Mouse (Mus musculus) thymus, adult 2 months (tissue): ENCODE data around the gene Tpmt. TPM values are rescaled to one million over a fixed set of nuclear protein-coding genes. Genes with fewer than 3 reads are reported as not detected.
A peak's percentile ranks its signal among the peaks of the same experiment; 100 is the strongest.

Experiments
- DNase-seq: peaks from one replicate; pipeline ENCODE4 v3.0.0; 2021
- H3K27ac ChIP-seq: fragments of 200-500 bp; 2 replicates; pipeline ENCODE4 v1.5.1; 2012; ENCODE audit warnings: low read length, control low read depth; ENCODE audit not compliant: control insufficient read depth, insufficient read depth
- H3K27me3 ChIP-seq: fragments of 200-500 bp; 2 replicates; pipeline ENCODE4 v1.6.1; 2012; ENCODE audit warnings: mild to moderate bottlenecking, low read length, moderate library complexity, mixed read lengths; ENCODE audit not compliant: control insufficient read depth, insufficient read depth
- H3K36me3 ChIP-seq: fragments of 200-500 bp; 2 replicates; pipeline ENCODE4 v1.6.1; 2012; ENCODE audit warnings: mild to moderate bottlenecking, low read length, moderate library complexity; ENCODE audit not compliant: control insufficient read depth, insufficient read depth
- H3K4me1 ChIP-seq: fragments of 200-500 bp; replicated peaks from 2 replicates; pipeline ENCODE4 v1.6.1; 2012; ENCODE audit warnings: low read length; ENCODE audit not compliant: control insufficient read depth, insufficient read depth
- H3K4me3 ChIP-seq: fragments of 200-500 bp; 2 replicates; pipeline ENCODE4 v1.5.1; 2012; ENCODE audit warnings: mild to moderate bottlenecking, low read length, control low read depth, moderate library complexity; ENCODE audit not compliant: control insufficient read depth, insufficient read depth
- CTCF ChIP-seq: fragments of 200-500 bp; IDR thresholded peaks from 2 replicates; pipeline ENCODE4 v1.5.1; 2012; ENCODE audit warnings: mild to moderate bottlenecking, control low read depth, low read length, moderate library complexity, borderline replicate concordance; ENCODE audit not compliant: control insufficient read depth, poor library complexity, insufficient read depth; ENCODE audit errors: extremely low read depth
- POLR2A ChIP-seq: fragments of 200-500 bp; IDR thresholded peaks from 2 replicates; pipeline ENCODE4 v1.6.1; 2012; ENCODE audit warnings: mild to moderate bottlenecking, low read length, control low read depth, moderate library complexity; ENCODE audit not compliant: control insufficient read depth, poor library complexity, insufficient read depth; ENCODE audit errors: extremely low read depth
- WGBS: fragments of 180-500 bp; shearing (Covaris S2); methylation state at CpG from one replicate; pipeline ENCODE4 v1.1.7; 2018; 5-methylcytosine and 5-hydroxymethylcytosine counted together
- polyA plus RNA-seq: library from polyadenylated mRNA; depleted of rRNA; stranded (reverse); fragments of >200 nt; gene quantifications from 2 replicates; pipeline ENCODE4 v1.2.3, GENCODE M21; 2012; rRNA removed

Gene Tpmt
- polyA plus RNA-seq = 2.1 and 3.1 TPM in 2 replicates

DNA sequence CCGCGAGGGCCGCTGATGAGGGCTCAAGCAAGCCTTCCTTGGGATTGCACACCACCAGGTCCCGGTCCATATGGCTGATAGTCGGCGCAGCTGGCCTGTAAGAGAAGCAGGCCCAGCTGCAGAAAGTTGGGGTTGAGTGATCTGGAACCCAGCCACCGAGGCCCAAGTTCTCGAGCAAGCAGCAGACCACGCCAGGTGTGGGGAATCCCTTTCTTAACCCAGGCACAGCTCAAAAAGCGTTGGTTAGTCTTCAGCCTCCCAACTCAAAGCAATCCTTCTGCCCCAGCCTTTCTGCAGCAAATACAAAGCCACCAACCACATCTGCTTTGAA, at the start of gene Tpmt:
Tpmt (minus strand) TSS at position 121 of the 331 bp plus-strand sequence.
- Histone ChIP-seq H3K27ac (no peak within 1 kb of the TSS), H3K27me3 (no peaks in the 10 kb centered on the region), H3K4me3 (peak within 1 kb of the TSS; percentile 82), H3K36me3 (peaks cover 3% of the 10 kb centered on the region; the same call in 1 of the 2 replicates), H3K4me1 (peaks cover 9% of the 10 kb centered on the region)
- TF ChIP-seq POLR2A (no peak), CTCF (no peak)
- peak; percentile 30 for DNase-seq
- WGBS = 6% methylated on average over 10 of the region's 10 CpGs

DNA sequence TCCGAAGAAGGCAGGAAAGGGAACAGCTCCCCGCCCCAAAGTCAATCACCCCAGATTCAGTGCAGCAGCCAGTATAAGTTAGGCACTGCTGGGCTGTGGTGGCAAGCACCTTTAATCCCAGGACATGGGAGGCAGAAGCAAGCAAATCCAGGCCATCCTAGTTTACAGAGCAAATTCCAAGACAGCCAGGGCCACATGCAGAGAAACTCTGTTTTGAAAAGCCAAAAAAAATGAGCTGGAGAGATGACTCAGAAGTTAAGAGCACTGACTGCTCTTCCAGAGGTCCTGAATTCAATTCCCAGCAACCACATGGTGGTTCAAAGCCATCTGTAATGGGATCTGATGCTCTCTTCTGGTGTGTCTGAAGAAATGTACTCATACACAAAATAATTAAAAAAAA, 49.3 kb upstream of the Tpmt start:
- no peak overlapping the region for H3K27ac ChIP-seq
- DNase-seq = no peak
- peaks cover 83% of the 10 kb centered on the region for H3K36me3 ChIP-seq
- TF ChIP-seq POLR2A (no peak), CTCF (no peak)
- H3K4me3 ChIP-seq = no peak overlapping the region
- no peaks in the 10 kb centered on the region for H3K27me3 ChIP-seq
- WGBS = 92% methylated on average over 2 of the region's 2 CpGs
- no peaks in the 10 kb centered on the region for H3K4me1 ChIP-seq

GRCm38 (mm10) chr13:47089271-47089670, 44.7 kb upstream of the Tpmt start:
- no peak for DNase-seq
- Histone ChIP-seq H3K4me3 (no peak overlapping the region), H3K4me1 (no peaks in the 10 kb centered on the region), H3K36me3 (peaks cover 75% of the 10 kb centered on the region), H3K27me3 (no peaks in the 10 kb centered on the region), H3K27ac (no peak overlapping the region)
- 85% methylated on average over 2 of the region's 2 CpGs for WGBS
- no peak for TF ChIP-seq CTCF
- TF ChIP-seq POLR2A = no peak

DNA sequence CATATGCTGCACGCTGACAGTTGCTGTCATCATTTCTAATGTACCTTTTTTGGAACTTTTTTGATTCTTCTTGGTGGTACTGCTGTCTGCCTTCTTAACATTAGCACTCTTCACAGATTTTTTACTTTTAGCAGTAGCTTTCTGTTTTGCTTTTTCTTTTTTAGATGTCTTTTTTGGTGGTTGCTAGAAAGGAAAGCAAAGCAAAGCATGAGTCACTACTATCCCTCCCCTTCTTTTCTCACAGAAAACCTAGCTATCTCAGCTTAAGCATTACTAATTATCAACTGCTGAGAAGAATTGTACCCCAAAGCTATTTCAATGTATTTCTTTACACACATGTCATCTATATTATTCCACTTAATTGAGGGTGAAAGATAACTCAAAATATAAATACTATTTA, 43.9 kb upstream of the Tpmt start:
- no peak overlapping the region for H3K4me3 ChIP-seq
- H3K27me3 ChIP-seq = no peaks in the 10 kb centered on the region
- TF ChIP-seq CTCF (no peak), POLR2A (no peak)
- H3K27ac ChIP-seq = no peak overlapping the region
- DNase-seq = no peak
- H3K4me1 ChIP-seq = no peaks in the 10 kb centered on the region
- WGBS = 93% methylated on average over 1 of the region's 1 CpGs
- peaks cover 70% of the 10 kb centered on the region for H3K36me3 ChIP-seq

DNA sequence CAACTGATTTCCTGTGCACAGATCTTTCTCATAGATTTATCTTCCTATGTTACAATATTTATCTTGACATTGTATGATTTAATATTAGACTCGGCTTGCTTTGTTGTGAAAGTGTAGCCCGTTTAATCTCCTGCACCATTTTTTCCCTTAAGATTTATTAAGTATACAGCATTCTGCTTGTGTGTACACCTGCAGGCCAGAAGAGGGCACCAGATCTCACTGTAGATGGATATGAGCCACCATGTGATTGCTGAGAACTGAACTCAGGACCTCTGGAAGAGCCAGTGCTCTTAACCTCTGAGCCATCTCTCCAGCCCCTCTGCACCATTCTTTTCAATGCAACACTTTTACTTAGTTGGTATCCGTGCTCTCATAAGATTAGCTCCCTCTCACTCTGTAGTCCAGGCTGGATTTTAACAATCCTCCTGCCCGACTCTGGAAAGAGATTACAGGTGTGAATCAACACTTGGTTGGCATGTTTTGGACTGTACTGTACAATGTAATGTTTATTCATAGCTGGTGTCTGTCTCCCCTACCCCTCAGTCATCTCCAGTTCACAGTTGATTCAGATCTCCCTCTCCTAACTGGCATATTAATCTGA, 36.5 kb upstream of the Tpmt start:
- 97% methylated on average over 4 of the region's 4 CpGs for whole genome bisulfite sequencing
- Histone ChIP-seq H3K27ac (no peak overlapping the region), H3K27me3 (no peaks in the 10 kb centered on the region), H3K4me3 (no peak overlapping the region), H3K4me1 (no peaks in the 10 kb centered on the region), H3K36me3 (peaks cover 47% of the 10 kb centered on the region)
- TF ChIP-seq CTCF = no peak
- DNase-seq = peak; percentile 22

DNA sequence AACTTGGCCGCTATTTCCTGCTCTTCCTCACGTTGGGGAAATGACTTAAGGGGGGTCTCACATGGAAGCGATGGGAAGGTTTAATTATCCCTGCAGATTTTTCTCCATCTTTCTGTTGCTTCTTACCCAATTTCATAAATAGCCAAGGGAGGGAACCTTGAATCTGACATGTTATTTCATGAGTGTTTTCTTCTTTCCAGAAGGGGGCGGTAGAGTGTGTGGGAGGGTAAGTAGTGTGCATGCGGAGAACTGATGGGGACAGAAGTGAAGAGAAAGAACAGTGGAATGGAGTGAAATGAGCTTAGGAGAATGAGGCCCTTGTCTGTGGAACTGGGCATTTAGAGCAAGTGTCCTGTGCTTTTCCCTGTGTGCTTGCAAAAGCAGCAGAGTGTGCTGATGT, 34.3 kb upstream of the Tpmt start:
- H3K4me1 ChIP-seq = no peaks in the 10 kb centered on the region
- H3K27ac ChIP-seq = no peak overlapping the region
- WGBS = 91% methylated on average over 5 of the region's 5 CpGs
- DNase-seq = no peak
- no peak overlapping the region for H3K4me3 ChIP-seq
- TF ChIP-seq POLR2A (no peak), CTCF (no peak)
- H3K27me3 ChIP-seq = no peaks in the 10 kb centered on the region
- peaks cover 36% of the 10 kb centered on the region for H3K36me3 ChIP-seq

- TF ChIP-seq CTCF (no peak), POLR2A (no peak)
- Histone ChIP-seq H3K27me3 (no peaks in the 10 kb centered on the region), H3K4me1 (no peaks in the 10 kb centered on the region), H3K27ac (no peak overlapping the region), H3K36me3 (peaks cover 31% of the 10 kb centered on the region), H3K4me3 (no peak overlapping the region)
- DNase-seq = no peak
Measured at GRCm38 (mm10) chr13:47077367-47077766, 32.8 kb upstream of the Tpmt start.
